Mouse (Mus musculus): ENCODE measurements around the gene Mfn1. TPM values are rescaled to one million over a fixed set of nuclear protein-coding genes. Genes with fewer than 3 reads are reported as not detected.

Mfn1 gene
- total RNA-seq, 2 experiments from 2014 or later, result 95.2 to 103 TPM

DNA sequence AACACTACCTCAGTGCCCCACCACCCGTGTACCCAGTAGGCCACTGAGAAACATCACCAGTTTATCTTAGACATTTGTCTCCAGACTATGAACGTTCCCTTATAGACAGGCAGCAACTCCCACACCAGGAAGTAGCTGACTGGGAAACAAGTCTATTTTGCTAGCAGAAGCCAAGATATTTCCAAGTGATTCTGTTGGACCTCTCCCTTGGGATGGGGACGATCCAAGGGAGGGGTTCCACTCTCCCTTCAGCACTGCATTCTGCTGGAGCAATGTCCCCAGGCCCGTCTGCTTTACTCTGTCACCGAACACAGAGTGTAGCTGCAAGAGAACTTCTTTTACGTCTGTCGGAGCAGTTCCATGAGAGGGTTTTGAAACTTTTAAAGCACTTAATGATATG, 98.9 kb downstream of the Mfn1 start:
- TF ChIP-seq CTCF (conservative IDR thresholded peaks at IDR 0.05), result no peak
- no peak overlapping the region for H3K4me3 ChIP-seq
- no peak overlapping the region for H3K27ac ChIP-seq
- no peak for DNase-seq (ENCODE audit: low spot score in 2 of 2)

Other genes starting within 250 kb of the Mfn1 start
- 10 to 100 TPM; 58.2 to 59.9 TPM for gene Zmat3, start 163.5 kb upstream of the Mfn1 start, total RNA-seq (2021)
- 10 to 100 TPM; 47.8 to 51.9 TPM for gene Pik3ca, start 131.8 kb upstream of the Mfn1 start, total RNA-seq (2021)
- gene Kcnmb3, start 37.2 kb upstream of the Mfn1 start, total RNA-seq (2021), result 1 to 10 TPM in 1 of 2 experiments, not detected in 1; 1.0 TPM
- 10 to 100 TPM; 31.7 to 36.1 TPM for gene Zfp639, start 19.2 kb upstream of the Mfn1 start, total RNA-seq (2021)
- gene Gnb4, start 87.1 kb downstream of the Mfn1 start, total RNA-seq (2021), result 10 to 100 TPM; 12.4 to 18.6 TPM
- 10 to 100 TPM; 19.2 to 20.4 TPM for gene Actl6a, start 176.8 kb downstream of the Mfn1 start, total RNA-seq (2021)
- 100 to 1,000 TPM; 192 to 210 TPM for gene Ndufb5, start 207.5 kb downstream of the Mfn1 start, total RNA-seq (2021)
- gene Mrpl47, start 208.1 kb downstream of the Mfn1 start, total RNA-seq (2021), result 10 to 100 TPM; 19.7 to 20.1 TPM

All from layer of hippocampus, adult 2 months (tissue).